Mouse (Mus musculus) common myeloid progenitor, adult 5-6 weeks (primary cell): Measurements from ENCODE around the gene Gpat2. TPM values are rescaled to one million over a fixed set of nuclear protein-coding genes. Genes with fewer than 3 reads are reported as not detected.

Source experiments
- ATAC-seq: replicated peaks from 2 replicates; pipeline ENCODE4 v1.8.0; 2016; ENCODE audit warnings: low read depth, mild to moderate bottlenecking, moderate TSS enrichment, inconsistent platforms; ENCODE audit not compliant: poor library complexity, severe bottlenecking
- total RNA-seq: library from RNA; stranded (forward); fragments of 200-1000, 187-1606 nt; gene quantifications from 2 replicates; pipeline ENCODE4 v1.2.3, GENCODE M21; 2017

Gene Gpat2
- not detected in 2 replicates for total RNA-seq

DNA sequence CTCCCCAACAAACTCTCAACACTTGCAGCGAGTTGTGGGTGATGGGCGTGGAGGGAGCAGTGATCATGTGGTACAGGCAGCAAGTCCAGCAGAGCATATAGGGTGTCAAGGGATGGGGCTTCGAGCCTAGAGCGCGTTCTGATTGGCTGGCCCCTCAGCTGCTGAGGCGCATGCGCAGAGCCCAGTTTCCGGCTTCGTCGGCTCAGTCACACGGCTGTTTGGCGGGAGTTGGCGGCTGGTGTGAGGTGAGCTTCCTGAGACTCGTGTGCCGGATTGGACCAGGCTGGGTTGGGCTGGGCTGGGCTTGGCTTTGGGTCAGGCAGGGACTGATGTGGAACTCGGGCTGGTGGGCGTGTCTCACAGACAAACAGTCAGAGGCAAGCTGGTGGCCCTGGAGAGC, at the start of gene Gpat2:
Gpat2 (plus strand) TSS at position 223 of the 400 bp plus-strand sequence.
- ATAC-seq = no peak

- ATAC-seq = peak; percentile 85
Measured at GRCm38 (mm10) chr2:127375759-127376341, 49.1 kb upstream of the Gpat2 start.

DNA sequence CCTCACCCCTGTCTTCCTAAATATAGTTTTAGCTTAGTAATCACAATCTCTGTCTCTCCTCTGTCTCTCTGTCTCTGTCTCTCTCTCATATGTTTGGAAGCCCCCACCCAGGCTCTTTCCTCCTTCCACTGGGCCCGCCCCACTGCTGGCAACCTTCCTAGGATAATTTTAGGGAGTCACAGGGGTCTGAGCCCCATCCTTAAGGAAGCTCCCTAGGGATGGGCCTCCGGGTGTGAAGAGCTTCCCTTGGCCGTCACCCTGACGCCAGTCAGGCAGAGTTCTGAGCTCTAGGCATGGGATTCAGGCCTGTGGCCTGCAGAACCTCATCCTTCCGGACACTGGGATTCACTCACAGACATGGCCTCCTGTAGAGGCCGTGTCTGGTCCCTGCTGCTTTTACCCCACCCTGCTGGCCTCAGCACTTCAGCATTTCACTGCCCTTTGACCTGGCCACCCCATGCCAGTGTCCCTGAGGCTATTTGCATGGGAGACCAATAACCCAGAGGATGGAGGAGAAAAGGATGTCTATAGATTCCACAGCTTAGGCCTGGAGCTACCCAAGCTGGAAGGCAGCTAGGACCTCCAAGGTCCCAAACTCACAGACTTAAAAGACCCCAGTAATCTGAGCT, 48.5 kb upstream of the Gpat2 start:
- no peak for ATAC-seq

DNA sequence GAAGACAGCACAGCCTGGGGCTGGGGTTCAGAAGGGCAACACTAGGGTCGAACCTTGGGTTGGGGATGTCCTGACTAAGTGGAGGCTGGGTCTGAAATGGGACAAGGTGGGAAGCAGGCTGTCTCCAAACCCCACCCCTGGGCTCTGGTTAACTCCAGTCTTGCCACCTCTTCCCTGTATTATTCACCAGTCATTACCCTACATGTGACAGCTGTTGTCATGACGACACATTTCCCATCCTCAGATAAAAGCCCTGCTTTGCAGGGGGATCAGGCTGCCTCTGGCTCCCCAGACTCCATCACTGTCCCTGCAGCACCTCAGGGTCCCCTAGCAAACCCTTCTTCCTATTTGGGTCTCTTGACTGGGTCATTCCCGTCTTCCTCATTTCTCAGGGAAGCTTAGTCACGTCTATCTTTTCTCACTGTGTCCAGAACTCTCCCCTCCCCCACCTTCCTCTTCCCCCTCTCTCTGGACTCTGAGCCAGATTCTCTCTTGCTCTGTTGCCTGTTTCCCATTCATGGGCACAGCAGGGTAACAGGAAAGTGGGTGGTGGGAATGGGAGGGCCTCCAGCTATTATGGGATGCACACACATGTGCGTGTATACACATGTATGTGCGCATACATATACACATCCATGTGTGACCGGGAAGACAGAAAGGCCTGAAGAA, 46.9 kb upstream of the Gpat2 start:
- no peak for ATAC-seq

- no peak for ATAC-seq
Measured at GRCm38 (mm10) chr2:127378611-127378990, 46.4 kb upstream of the Gpat2 start.

GRCm38 (mm10) chr2:127379250-127379649, 45.7 kb upstream of the Gpat2 start:
- no peak for ATAC-seq

DNA sequence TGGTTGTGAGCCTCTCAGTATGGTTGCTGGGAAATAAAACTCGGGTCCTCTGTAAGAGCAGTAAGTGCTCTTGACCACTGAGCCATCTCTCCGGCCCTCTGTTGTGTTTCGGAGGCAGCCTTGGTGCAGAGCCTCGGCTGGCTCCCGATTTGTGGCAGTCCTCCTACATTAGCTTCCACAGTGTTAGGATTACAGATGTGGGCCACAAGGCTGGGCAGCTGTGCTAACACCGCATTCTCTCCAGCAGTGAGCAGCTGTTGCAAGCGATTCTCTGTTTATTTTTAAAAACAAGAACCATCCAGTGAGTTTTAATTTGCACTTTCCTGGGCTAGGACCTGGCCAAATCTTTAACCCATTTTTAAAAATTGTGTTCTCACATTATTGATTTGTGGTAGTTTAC, 41.1 kb upstream of the Gpat2 start:
- ATAC-seq = no peak

DNA sequence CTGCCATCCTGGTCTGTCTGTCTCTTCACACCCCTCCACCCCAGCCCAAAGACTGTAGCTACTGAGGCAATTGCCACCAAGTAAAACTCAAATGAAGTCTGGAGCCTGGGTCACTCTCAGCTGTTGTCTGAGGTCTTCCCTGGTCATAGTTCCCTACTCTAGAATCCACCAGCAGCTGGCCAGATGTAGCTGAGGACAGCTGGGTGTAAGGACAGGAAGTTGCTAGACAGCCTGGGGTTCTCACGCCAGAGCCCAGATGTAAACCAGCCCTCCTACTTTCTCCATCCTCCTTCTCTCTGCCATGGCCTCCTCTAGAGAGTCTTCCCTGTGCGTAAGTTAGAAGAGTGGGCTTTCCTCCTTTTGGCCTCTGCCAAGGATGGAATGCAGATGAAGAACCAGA, 37.5 kb upstream of the Gpat2 start:
- ATAC-seq = no peak

DNA sequence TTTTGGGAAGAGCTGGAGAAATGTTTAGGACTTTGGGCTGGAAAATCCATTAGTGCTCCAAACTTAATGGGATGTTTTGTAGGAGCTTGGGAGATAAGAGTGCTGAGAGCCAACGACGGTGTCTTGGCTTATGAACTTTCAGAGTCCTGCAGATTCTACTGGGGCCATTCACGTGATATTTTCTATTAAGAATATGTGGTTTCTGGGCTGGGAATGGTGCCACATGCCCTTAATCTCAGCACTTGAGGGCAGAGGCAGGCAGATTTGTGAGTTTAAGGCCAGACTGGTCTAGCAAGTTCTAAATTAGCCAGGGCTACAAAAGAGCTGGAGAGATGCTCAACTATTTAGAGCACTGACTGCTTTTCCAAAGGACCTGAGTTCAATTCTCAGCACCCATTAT, 34.6 kb upstream of the Gpat2 start:
- ATAC-seq = no peak

DNA sequence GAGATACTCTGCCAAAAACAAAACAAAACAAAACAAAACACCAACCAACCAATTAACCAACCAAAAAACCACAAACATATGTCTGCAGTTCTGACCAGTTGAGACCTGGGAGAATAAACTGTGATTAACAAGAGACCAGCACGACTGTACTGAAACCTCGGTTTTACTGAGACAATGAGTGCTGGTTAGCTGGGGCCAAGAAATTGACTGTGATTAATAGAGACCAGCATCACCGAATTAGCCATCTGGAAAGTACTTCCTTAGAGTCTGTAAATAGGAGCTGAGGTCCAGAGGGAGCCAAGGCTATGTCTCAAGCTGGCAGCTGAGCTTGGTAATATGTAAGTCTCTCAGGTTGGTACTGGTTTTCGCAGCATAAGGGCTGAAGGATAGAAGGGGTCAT, 34.2 kb upstream of the Gpat2 start:
- ATAC-seq = no peak

GRCm38 (mm10) chr2:127391323-127391722, 33.7 kb upstream of the Gpat2 start:
- peak; percentile 63 for ATAC-seq

DNA sequence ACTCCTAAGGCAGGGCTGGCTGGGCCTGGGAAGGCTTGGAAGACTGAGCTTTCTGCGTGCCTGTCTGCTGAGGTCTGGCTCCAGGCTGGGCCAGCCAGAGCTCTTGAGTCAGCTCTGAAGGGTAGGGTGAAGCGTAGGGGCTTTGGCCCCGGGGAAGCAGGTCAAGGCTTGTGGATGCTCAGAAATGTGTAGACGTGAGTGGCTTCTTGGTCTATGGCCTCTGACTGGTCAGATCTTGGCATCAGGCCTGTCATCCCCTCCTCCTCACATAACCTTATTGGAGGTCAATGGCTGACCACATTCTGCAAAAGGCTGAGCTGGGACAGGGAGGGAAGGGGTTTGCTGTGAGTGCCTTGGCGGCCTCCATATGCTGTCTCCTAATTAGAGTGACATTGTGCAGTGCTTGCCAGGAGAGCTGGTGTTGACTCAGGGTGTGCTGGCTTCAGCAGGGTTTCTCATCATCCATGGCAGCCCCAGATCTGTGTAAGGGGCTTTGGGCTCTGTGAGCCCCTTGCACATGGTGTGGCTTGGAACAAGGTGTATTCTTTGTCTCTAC, 30.3 kb upstream of the Gpat2 start:
- ATAC-seq = no peak

- no peak for ATAC-seq
Measured at GRCm38 (mm10) chr2:127398738-127399137, 26.3 kb upstream of the Gpat2 start.

- ATAC-seq = no peak
Measured at GRCm38 (mm10) chr2:127411126-127411525, 13.9 kb upstream of the Gpat2 start.

DNA sequence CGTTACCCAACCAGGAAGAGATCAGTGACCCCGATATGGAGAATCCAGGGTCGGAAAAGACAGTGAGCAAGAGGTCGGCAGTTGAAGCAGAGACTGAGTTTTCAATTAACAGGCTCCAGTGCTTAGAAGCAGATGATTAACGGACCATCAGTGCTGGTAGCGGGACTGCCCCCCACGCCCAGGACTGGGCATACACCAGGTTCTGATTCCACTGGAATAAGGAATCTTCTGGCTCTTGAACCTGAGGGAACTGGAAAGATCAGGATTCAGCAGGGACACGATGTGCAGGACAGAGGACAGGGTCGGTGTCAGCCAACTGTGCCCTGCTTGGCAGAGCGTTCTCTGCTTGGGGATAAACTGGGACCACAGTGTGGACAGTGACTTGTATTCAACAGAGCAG, 9.2 kb upstream of the Gpat2 start:
- no peak for ATAC-seq

DNA sequence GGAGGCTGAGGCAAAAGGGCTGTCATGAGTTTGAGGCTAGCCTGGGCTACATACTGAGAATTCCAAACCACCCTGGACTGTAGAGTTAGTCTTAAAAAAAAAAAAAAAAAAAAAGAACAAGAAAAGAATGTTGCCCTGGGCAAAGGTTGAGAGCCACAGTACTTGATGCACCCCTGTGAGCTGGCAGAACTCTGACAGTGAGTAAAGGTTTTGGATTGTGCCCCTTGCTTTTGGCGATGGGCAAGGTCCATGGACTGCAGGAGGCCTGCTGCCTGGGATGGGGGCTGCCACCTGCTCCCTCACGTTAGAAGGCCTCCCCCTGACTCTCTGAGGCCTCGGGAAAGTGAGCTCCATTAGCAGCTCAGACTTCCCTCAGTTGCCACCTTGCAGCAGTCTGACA, 8.3 kb upstream of the Gpat2 start:
- ATAC-seq = no peak

- no peak for ATAC-seq
Measured at GRCm38 (mm10) chr2:127418266-127418970, 6.6 kb upstream of the Gpat2 start.

DNA sequence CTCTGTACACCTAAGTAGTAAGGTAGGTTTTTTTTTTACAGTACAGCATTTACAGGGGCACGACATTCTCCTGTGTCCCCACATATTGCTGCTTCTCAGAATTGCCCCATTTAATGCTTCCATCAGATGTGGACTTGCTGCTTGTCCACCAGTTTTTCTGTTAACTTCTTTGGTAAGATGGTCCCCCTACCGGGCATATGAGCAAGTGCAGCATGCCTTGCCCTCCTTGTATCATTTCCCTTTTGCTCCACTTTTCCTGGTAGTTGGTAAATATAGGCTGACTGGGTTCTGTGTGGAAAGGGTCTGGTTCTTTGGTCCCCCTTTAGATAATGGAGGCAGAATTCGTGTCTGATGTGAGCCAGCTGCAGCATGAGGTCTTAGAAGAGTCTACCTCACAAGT, 5.2 kb downstream of the Gpat2 start:
- peak; percentile 67 for ATAC-seq

DNA sequence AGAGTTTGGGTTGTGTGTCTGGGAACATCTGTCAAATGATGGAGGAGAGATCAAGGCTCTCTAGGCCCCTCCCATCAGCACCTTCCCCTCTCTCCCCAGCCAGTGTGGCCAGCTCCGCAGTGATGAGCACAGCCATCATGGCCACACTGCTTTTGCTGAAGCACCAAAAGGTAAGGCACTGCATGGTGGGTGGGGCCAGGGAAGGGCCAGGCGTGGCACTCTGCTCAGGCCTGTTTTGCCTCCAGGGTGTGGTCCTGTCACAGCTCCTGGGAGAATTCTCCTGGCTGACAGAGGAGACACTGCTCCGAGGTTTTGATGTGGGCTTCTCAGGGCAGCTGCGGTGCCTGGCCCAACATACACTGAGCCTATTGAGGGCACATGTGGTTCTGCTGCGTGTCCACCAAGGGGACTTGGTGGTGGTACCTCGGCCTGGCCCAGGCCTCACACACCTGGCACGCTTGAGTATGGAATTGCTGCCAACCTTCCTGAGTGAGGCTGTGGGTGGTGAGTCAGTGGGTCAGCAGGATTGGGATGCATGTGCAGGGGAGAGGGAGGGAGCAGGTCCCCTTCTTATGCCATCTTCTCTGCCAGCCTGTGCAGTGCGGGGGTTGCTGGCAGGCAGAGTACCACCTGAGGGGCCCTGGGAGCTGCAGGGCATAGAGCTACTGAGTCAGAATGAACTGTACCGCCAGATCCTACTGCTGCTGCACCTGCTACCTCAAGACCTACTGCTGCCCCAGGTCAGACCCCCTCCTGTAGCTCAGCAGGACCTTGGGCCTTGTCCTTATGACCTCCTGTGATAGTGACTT, 8.7 kb downstream of the Gpat2 start:
- no peak for ATAC-seq

DNA sequence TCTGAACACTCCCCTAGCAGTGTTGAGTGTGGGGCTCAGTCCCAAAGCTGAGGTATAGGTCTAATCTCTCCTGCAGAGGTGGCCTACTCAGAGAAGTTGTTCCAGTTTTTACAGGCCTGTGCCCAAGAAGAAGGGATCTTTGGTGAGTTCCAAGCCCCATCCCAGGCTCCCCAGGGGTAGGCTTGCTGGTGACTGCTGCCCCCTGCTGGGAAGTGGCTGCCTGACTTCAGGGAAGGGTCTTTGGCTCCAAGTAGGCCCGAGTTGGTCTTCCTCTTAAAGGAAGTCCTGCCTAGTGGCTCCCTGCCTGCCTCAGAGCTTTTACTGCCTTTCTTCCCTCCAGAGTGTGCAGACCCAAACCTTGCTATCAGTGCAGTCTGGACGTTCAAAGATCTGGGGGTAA, 10.1 kb downstream of the Gpat2 start:
- ATAC-seq = peak; percentile 57
